Mouse (Mus musculus) cerebellum, adult 9-11 months (tissue): ENCODE data around the gene Slc1a1.

Experiments used
- DNase-seq: peaks from one replicate; pipeline ENCODE4 v3.0.0; 2022

The Slc1a1 gene

GRCm38 (mm10) chr19:28854831-28855230 is 20.0 kb downstream of the Slc1a1 start:
- no peak for DNase-seq

DNA sequence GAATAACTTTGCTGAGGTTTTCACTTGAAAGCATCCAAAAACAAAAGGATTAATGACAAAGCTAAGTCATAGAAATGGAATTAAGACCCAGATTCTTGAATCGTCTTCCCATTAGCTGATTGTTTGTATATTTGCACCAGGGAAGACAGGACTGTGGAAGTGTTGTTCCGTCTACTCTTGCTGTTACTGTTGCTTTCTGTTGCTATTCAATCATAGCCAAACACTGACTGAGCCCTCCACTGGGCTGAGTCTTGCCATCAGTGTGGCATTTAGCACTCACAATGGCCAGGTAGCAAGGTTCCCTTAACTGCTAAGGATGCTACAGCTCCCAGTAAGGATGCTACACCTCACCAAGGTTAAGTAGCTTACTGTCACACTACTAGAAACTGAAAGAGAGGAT is 25.4 kb downstream of the Slc1a1 start:
- DNase-seq, result no peak

- no peak for DNase-seq
Measured at GRCm38 (mm10) chr19:28863626-28864025, 28.8 kb downstream of the Slc1a1 start.

- no peak for DNase-seq
Measured at GRCm38 (mm10) chr19:28864981-28865380, 30.1 kb downstream of the Slc1a1 start.

DNA sequence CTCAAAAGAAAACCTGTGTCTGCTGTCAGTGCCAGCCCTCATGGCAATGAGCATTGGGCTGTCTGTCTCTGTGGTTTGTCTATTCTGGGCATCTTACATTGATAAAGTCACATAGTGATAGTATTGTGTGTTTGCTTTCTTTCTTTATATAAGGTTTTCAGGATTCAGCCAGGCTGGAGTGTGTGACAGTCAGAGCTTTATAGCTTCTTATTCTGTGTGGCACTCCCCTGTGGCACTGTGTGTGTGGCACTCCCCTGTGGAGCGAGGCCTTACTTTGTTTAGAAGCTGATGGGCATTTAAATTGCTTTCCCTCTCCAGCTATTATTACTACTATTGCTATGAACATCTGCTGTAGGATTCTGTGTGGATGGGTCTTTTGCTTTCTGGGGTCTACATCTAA is 30.7 kb downstream of the Slc1a1 start:
- DNase-seq, result no peak

DNA sequence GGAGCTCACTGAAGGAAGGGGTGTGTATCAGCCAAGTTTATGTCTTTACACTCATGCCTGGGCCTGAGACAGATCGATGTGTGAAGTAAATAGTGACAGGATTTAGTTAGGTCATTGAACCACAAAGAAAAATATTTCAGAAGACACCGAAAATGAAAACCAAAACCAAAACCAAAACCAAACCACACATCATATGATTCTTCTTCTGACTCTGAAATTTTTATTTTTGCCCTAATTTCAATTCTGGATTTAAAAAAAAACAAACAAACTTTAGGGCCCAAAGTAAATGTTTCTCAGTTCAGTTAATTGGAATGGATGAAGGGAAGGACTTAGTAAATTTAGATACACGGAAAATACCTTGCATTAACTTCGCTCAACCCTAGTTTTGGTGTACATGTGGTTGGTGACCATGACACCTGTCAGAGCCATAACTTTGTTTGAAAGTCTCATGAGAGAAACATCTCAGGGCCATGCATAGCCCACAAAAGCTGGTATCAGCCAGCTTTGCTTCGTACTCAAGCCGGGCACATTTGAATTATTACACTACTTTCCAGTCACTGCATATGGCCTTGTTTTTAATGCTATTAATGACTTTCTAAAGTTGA is 34.5 kb downstream of the Slc1a1 start:
- no peak for DNase-seq

GRCm38 (mm10) chr19:28870351-28870750 is 35.5 kb downstream of the Slc1a1 start:
- no peak for DNase-seq

DNA sequence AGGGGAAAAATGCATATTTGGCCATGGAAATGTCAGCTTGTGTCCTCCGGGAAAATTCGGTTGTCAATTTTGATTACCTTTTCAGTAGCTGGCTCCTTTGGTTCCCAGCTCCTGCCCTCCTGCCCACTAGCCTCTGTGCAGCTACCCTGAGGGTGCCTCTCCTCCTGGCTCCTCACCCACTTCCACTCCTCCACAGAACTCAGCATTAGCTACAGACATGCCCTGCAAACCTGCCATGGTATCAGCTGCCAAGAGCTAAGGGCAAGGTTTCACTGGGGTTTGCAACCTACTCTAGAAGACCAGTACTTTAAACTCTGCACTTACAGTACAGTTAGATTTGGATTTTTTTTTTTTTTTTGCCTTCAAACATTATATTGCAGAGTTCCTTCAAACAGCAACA is 44.6 kb downstream of the Slc1a1 start:
- no peak for DNase-seq

GRCm38 (mm10) chr19:28883126-28883525 is 48.3 kb downstream of the Slc1a1 start:
- no peak for DNase-seq

GRCm38 (mm10) chr19:28888496-28888895 is 53.6 kb downstream of the Slc1a1 start:
- DNase-seq, result no peak

DNA sequence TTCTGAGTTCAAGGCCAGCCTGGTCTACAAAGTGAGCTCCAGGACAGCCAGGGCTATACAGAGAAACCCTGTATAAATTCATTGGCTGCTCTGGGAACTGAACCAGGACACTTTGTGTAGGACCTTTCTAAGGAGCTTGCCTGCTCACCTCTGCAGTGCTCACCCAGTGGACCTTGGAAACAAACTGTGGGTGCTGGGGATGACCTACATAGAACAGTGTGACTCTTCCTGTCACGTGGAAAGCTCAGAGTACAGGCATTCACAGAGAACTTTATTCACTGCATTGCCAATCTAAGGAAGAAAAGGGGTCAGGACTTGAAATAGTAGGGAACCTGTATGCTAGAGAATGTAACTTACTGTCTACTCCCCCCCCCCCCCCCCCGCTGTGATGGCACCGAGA is 54.4 kb downstream of the Slc1a1 start:
- DNase-seq, result no peak

- DNase-seq, result no peak
Measured at GRCm38 (mm10) chr19:28891238-28891637, 56.4 kb downstream of the Slc1a1 start.

- DNase-seq, result no peak
Measured at GRCm38 (mm10) chr19:28891864-28892263, 57.0 kb downstream of the Slc1a1 start.

DNA sequence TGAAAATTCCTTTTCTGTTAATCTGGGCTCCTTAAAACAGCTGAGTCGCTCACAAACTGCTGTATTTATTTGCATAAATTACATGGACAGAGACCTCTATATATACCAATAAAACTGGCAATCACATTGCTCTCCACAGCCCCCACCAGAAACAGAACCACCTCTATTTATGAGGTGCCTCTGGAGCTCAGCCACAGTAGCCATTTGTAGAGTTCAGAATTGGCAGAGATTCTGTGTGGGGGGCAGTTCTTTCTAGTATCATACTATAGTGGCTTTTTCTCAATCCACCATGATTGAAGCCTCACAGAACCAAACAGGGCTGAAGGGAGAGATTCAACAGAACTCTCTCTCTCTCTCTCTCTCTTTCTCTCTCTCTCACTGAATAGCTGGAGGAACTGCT is 61.8 kb downstream of the Slc1a1 start:
- DNase-seq, result no peak

GRCm38 (mm10) chr19:28897497-28897896 is 62.6 kb downstream of the Slc1a1 start:
- DNase-seq, result no peak

DNA sequence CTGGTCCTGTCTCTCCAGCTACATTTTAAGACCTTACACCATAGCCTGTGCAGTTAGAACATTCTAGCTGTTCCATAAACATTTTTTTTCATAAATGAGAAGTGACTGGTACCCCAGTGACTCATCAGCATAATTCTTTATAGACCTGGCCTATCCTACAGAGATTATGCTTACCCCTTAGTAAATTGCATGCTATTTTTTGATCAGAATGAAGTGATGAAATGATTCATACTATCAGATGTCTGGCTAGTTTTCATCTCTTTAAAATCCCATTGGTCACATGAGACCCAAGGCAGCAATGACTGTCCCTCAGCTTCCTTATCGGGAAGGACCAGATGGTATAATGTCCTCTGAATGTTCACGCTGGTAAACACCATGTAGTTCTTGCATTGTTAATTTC is 65.9 kb downstream of the Slc1a1 start:
- no peak for DNase-seq

DNA sequence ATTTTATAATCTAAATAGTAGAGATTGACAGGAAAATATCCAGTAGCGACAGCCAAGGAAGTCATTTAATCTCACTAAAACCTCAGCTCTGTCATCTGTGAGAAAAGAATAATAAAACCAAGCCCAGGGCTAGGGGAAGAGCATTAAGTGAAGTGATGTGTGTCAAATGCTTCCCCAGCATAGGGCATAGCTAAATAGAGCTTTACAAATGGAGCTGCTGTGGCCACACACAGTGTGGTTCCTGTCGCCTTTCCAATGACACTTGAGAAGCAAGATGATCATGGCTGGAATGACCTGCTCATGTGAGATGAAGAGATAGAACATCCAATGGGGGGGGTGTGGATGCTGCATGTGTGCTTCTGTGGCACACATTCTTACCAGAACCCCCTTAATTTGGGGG is 67.3 kb downstream of the Slc1a1 start:
- DNase-seq, result no peak

DNA sequence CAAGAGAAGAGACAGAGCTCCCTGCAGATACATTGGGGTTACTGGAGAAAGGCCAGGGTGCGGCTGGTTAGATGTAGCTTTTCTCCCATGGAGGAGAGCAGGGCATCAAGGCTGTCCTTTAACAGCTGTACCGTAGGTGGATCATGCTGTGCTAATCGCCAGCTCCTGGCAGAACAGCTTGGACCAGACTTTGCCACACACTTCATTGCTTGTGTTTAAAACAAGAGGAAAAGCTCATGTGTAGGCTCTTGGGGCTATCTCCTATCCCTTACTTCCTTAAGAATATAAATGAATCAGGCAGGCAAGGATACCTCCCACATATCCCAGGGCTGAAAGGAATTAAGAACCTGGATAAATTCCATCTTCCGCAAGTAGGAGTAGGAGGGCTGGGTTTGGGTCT is 68.0 kb downstream of the Slc1a1 start:
- DNase-seq, result no peak

- DNase-seq, result no peak
Measured at GRCm38 (mm10) chr19:28903536-28904119, 68.8 kb downstream of the Slc1a1 start.

- DNase-seq, result no peak
Measured at GRCm38 (mm10) chr19:28908186-28908585, 73.3 kb downstream of the Slc1a1 start.

DNA sequence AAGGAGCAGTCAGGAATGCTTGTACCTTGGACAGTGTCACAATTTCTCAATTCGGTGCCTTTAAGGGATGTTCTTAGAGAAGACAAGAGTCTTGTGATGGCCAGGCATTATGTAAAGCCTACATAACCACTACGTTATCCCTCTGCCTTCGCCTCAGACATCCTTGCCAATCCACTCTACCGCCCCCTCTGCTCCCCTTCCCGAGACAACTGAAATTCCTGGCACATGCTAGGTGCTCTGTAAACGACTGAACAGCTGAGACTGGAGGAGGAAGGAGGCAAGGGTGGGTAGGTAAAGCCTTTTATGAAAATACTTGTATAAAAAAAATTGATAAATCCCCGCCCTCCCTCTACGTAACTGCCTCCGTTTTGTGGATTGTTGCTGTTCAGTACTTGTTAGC is 73.8 kb downstream of the Slc1a1 start:
- DNase-seq, result no peak

- DNase-seq, result no peak
Measured at GRCm38 (mm10) chr19:28914598-28914997, 79.7 kb downstream of the Slc1a1 start.

GRCm38 (mm10) chr19:28915602-28916250 is 80.9 kb downstream of the Slc1a1 start:
- DNase-seq, result no peak

DNA sequence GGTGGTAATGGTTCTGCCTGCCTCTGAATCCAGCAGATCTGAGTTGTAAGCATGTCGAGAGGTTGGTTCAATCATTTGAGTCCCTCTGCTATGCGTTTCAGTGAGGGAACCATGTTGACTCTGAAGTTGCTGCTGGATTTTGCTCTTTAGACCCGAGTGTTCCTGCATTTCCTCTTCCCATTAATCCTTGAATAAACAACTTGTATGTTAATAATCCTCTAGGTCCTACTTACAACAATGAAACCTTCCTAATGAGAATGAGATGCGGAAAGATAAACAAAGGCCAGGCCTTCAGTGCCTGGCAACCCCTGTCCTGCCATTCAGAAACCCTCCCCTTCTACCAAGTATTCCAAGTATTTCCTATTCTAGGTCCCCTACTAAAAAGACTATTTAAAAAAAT is 81.6 kb downstream of the Slc1a1 start:
- no peak for DNase-seq

GRCm38 (mm10) chr19:28917839-28918238 is 83.0 kb downstream of the Slc1a1 start:
- DNase-seq, result no peak
